Mouse (Mus musculus) limb, embryonic 10.5 days (tissue): ENCODE results near the gene A3galt2. TPM values are rescaled to one million over a fixed set of nuclear protein-coding genes. Genes with fewer than 3 reads are reported as not detected.

Source experiments
- polyA plus RNA-seq: library from polyadenylated mRNA; unstranded; fragments of >200 nt; fragmentation: Nextera tagmentation; extraction: Ambion mirVana; gene quantifications from 2 replicates; pipeline ENCODE4 v1.2.1, GENCODE M21; 2016

Gene A3galt2
- polyA plus RNA-seq, 1 experiment from 2014 or later = 0.10 TPM

Other genes starting within 250 kb of the A3galt2 start
- 7.0 and 7.5 TPM in 2 replicates for gene Zscan20, start 145.3 kb upstream of the A3galt2 start, polyA plus RNA-seq
- gene Tlr12, start 136.7 kb upstream of the A3galt2 start, polyA plus RNA-seq = 0.87 and 1.3 TPM in 2 replicates
- gene Phc2, start 100.7 kb upstream of the A3galt2 start, polyA plus RNA-seq = 71.1 and 76.8 TPM in 2 replicates
- 41.4 and 48.6 TPM in 2 replicates for gene Zfp362, start 50.7 kb downstream of the A3galt2 start, polyA plus RNA-seq
- 6.4 and 8.2 TPM in 2 replicates for gene Trim62, start 128.2 kb downstream of the A3galt2 start, polyA plus RNA-seq
- 9.8 and 15.4 TPM in 2 replicates for gene Azin2, start 207.1 kb downstream of the A3galt2 start, polyA plus RNA-seq
- gene Ak2, start 236.6 kb downstream of the A3galt2 start, polyA plus RNA-seq = 236 and 271 TPM in 2 replicates